Mouse (Mus musculus) adrenal gland (tissue): Measurements from ENCODE around the gene Trim8.

Source experiments
- intact Hi-C: fragments of 180-260 bp; cut with DNase I; formaldehyde crosslinking; loops from one replicate; pipeline ENCODE4 v1.15.1; 2025

Trim8 gene

DNA sequence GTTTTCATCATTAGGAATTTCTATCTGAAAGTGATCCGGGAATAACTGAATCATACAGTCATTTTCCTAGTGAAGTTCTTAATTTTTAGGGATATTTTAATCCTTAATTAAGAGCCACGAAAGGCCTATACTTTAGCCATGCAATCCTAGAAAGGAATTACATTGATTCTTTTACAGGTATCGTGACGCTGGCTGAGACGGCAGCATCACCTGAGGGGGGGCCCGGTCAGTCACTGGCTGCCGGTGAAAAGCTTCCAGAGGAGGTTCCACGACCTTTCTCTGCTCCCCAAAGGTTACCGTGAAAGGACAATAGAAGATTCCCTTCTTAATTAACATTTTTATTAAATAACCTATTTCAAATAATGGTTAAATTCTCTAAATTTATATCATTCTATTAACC, 35.9 kb downstream of the Trim8 start:
- intact Hi-C loops, result loop anchor here (10.0 kb wide), 1 partner anchor 133 kb away; no protein-coding TSS in a partner anchor

DNA sequence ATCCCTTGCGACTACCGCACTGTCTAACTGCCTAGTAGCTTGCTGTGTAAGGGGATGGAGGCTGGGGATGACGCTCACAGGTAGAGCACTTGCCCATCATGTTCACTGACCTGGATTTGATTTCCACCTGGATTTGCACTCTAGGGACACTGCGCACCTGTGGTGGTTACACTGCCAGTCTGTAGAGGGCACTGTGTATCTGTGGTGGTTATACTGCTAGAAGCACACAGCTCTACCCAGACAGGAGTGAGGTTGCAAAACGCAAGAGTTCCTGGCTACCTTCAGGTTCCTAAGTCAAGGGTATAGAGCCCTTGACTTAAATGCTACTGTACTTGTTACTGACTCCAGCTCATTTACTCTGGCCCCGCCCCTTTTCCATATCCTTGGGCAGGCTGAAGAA, 36.7 kb downstream of the Trim8 start:
- intact Hi-C loops, result loop anchor here (10.0 kb wide), 1 partner anchor 133 kb away; no protein-coding TSS in a partner anchor

DNA sequence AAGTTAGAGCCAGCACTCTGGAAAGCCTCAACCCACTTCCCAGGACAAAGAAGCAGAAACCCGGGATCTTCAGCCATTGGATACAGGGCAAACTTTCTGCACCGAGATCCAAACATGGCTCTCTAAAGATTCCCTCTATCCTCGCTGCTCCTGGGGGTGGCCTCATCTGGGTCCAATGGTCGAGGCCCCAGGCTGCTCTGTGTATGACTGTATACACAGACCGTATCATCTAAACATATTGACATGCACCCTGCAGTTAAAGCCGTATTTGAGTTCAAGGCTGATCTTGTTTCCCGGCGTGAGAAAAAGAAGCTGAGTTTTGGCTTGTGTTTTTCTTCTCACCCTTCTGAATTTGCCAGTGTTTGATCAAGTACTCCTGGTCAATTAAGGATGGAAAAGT, 41.2 kb downstream of the Trim8 start:
- intact Hi-C loops, result no loop called here

DNA sequence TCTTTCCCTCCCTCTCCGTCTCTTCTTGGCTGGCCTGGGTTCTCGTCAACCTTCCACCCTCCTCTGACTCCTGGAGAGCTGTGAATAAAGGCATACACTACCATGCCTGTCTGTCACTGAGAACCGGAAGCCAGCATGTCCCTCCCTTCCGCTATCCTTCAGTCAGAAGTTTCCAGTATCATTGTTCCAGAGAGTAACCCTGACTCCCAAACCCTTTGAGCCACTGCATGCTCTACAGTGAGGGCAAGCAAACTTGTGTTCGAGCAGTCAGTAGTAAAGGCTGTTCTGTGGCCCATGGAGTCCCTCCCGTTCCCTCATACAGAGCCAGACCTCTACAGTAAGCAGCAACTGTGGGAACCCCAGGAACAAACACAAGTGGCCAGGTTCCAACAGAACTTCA, 46.1 kb downstream of the Trim8 start:
- intact Hi-C loops, result no loop called here

DNA sequence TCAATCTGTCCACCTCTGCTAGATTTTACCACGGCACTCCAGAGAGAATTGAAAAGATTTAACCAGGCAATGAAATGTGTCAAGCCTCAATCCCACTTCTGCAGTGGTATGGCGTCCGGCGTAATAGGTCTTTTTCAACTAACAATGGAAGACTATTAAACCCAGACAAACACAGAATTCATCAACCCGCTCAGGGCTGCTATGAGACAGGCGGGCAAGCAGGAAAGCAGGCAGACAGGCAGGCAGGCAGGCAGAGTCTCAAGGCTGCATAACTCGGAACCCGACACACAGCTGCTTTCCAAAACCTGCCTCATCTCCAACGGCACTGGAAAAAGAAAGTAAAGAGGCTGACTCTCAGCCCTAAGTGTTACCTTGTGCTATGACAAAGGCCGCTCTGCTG, 46.6 kb downstream of the Trim8 start:
- intact Hi-C loops, result no loop called here

DNA sequence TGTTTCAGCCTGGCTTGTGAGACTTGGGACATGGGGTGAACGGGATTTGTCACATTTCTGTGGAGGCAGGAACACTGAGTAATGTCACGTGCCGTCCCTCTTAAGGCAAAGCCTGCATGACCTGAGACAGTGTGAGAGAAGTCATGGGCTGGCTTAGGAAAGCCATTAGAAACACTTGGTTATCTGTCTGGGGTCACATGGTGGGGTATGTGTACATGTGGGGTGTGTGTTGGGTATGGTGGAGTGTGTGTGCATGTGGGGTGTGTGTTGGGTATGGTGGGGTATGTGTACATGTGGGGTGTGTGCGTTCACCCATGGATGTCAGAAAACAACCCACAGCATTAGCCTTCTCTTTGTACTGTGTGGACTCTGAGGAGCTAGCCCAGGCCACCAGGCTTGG, 48.9 kb downstream of the Trim8 start:
- intact Hi-C loops, result no loop called here

DNA sequence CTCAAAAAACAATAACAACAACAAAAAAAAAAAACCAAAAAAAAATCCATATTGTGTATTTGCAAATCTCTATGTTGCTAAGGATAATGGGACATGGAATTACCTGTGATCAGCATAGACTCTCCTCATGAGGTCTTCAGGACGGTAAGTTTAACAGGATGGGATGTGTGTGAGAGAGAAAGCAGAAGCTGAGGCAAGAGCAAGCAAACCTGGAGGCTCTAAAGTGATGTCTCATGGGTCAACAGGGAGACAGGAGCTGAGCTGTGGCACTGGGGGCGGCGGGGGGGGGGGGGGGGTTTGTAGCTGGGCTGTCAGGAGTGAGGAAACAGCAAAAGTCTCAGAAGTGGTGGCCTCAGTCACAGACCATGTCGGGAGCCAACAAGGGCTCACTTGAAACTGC, 51.0 kb downstream of the Trim8 start:
- intact Hi-C loops, result no loop called here

DNA sequence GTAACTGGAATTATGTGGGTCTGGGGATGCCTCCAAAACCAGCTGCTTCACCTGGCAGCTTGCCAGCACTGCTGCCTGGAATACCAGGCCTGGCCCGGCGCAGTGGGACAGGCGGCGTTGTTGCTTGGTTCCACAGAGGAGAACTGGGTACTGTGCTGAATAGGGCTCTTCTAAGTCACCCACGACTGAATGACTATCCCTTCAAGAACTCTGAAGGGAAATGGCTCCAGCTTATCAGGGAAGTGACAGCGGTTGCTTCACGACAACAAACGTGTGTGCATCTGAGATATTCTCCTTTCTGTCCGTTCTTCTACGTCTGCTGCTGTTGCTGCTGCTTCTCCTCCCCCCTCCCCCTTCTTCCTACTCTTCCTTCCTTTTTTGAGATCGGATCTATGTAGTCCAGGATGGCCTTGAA, 52.0 kb downstream of the Trim8 start:
- intact Hi-C loops, result no loop called here

DNA sequence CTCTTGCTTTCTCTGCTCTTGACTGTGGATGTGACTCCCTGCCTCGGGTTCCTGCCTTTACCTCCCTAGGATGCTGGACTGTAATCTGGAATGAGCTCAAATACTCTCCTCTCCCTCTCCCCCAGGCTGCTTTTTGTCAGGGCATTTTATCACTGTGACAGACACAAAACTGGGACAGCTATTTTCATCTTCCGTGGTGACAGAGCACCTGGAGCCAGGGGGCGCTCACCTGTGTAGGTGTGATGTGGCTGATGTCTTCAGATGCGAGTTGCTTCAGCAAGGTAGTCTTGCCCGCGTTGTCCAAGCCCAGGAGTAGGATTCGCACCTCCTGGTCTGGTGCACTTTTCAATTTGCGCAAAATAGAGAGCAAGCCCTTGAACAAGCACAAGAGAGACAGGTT, 56.5 kb downstream of the Trim8 start:
- intact Hi-C loops, result no loop called here

DNA sequence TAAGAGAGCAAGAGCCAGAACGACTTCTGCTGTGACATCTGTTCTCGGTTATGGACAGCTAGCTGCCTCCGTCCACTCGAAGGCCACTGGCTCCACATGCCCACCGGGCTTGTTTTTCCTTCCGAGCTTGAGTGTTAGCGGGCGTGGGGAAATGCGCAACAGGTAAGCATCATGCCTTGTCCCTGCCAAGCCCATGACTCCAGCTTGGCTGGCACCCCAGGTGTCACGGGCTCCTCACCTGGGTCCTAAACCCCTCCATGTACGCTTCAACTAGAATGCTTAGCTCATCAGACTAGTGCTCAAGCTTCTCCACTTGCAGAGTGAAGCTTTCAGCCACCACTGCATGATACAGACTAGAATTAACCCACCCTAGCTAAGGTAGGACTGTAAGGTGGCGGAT, 57.1 kb downstream of the Trim8 start:
- intact Hi-C loops, result no loop called here

DNA sequence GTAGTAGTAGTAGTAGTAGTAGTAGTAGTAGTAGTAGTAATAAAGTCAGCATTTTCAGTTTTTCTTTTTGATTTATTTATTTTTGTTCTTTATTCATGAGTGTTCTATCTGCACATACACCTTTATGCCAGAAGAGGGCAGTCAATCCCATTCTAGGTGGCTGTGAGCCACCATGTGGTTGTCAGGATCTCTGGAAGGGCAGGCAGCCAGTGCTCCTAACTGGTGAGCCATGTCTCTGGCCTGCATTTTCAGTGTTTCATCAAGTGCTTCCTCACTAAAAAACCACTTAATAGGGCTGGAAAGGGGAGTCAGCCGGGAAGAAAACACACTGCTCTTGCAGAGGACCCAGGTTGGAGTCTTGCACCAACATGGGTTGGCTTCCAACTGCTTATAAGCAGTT, 60.6 kb downstream of the Trim8 start:
- intact Hi-C loops, result no loop called here

DNA sequence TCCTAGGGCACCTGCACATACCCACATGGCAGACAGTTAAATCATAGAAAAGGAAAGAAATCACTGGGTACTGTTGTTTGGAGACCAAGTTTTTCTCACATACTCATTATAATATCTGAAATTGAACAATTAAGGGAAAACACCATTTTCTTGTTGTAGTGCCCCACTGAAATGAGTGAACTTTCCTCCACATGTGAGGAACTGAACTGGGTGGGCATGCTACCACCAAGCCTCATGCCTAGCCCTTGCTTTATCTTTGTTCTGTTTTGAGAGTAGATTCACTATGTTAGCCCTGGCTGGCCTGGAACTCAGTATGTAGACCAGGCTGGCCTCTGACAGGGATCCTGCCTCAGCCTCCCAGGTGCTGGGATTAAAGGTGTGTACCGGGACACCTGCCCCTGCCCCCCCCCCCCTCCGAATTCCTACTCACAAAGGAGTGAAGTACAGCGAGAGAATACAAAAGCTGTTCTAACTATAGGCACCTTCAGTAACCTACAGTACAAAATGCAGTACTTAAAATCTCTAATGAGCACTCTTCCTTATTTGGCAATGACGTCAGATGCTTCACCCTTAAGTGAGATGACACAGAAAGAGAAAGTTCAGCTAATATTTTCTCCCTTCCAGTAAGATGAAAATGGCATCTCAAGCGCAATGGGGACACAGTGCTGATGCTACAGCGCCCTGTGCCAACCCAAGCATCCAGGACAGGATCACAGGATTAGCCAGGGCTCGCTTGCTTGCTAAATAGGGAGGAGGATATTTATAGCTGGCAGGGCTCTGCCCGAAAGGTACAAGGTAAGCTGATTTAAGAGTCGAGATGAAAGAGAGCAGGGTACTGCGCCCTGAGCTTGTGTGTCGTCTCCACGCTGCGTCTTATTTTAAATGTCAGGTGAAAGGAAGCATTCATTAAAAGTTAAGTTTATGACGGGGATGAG, 61.3 kb downstream of the Trim8 start:
- intact Hi-C loops, result no loop called here

DNA sequence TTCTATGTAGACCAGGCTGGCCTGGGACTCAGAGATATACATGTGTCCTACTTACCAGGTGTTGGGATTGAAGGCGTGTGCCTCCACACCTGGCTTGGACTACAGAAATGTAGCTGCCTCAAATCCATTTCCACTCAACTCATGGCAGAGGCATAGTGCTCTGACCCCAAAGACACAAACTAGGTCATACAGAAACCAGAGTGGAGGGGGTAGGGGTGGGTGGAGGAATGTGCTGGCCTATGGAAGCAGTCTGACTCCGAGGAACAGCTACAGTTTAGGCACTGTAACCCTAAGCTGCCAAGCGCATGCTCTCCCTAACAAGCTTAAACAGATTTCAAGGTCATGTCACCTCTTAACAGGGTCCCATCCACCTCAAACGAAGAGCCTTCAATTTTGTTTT, 62.1 kb downstream of the Trim8 start:
- intact Hi-C loops, result no loop called here

DNA sequence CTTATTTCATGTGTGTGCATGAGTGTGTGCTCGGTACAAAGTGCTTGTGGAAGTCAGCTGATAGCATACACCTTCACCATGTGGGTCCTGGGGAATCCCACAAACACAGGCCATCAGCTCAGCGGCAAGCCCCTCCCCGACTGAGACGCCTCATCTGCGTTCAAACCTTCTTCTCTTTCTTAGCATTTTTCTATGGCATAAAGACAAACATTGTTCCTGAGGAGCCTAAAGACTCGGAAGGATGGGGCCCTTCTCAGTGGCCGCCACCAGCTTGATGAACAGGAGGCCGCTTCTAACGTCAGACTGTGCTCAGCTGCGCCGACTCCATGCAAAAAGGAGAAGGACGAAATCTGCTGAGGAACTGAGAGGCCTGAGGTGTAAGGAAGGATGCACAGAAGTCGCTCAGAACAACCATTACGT, 62.6 kb downstream of the Trim8 start:
- intact Hi-C loops, result no loop called here
